Mouse (Mus musculus): ENCODE results near the gene Clstn2.

GRCm38 (mm10) chr9:97603729-97604128 is 429.3 kb downstream of the Clstn2 start:
- TF ChIP-seq POLR2A (IDR thresholded peaks at IDR 0.05; ENCODE audit: extremely low read depth, insufficient read depth, low read length) (no peak), CTCF (IDR thresholded peaks at IDR 0.05; ENCODE audit: low read depth, low read length) (no peak)

Data from liver, adult 2 months (tissue).